Mouse (Mus musculus) frontal cortex, adult (tissue): Measurements from ENCODE around the gene Lifr.
A peak's percentile ranks its signal among the peaks of the same experiment; 100 is the strongest.

Source experiments
- ATAC-seq: cut with Nextera tagmentation; 2 replicates; pipeline ENCODE4 v1.9.2; 2017; ENCODE audit warnings: mild to moderate bottlenecking, moderate library complexity, mixed read lengths; ENCODE audit not compliant: low TSS enrichment

The Lifr gene

DNA sequence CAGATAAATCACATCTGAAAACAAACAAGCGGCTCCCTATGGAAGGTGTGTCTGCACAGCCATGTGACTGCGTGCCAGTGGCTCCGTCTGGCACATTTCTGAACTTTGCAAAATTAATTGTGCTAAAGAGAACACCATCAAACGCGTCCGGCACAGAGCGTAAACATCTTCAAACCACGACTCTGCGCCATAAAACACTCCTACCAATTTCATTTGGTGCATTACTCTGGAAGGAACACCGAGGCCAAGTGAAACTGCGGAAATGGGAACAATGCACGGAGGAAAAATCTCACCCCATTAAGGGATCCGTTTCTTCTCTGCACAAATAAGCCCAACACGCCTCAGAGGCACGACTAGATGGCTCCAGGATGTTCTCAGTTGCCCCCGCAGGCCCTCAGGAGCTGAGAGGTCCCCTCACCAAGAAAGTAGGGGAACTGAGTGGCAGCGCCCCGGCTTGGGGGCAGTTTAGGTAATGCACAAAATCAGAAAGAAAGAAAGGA, 38.3 kb downstream of the Lifr start:
- ATAC-seq = peak; percentile 25

DNA sequence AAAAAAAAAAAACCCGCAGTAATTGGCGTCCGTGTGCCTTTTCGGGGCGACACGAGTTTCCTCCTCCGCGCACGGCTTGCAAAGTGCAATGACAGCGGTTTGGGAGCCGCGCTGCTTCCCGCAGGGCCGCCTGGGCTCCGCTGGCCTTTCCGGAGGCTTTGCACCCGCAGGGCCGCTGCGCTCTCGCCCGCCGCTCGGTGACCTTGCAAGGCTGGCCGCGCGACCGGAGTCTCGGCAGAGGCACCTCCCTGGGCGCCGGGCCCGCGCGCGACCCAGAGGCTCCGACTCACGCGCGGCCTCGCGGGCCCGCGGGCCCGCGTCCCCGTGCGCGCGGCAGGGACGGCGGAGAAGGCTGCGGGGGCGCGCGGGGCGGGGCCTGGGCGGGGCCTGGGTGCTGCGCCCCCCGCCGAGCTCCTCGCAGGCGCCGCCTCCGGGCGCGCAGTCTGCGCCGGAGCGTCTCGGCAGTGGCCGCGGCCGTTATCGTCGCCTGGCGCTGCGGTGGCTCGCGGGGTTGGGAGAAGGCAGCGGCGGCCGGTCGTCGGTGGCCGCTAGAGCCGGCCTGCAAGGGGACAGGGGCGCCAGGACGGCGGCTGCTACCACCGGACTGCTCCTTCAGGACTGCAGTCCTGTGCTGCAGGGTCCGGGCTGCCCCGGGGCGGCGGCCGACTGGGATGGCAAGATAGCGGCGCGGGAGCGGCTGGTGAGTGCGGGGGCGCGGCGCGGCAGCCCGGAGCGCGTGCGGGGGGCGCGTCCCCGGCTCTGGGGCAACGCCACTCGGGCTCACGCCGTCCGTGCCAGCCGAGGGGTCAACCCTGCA, 38.9 kb downstream of the Lifr start:
- peak; percentile 76 for ATAC-seq

DNA sequence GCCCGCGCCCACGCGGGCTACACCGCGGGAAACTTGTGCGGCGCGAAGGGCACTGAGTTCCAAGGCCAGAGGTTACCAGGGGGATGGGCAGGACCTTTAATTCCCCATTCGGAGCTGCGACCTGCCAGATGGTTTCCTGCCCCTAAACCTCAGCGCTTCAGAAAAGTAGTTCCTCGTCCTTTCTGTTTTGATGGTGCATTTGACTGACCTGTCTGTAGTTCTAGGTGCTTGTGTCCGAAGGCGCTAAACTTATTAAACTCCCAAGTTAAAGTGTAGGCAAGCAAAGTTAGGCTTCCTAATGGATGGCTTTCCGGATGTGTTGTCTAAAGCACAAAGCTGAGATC, 39.5 kb downstream of the Lifr start:
- ATAC-seq = no peak

DNA sequence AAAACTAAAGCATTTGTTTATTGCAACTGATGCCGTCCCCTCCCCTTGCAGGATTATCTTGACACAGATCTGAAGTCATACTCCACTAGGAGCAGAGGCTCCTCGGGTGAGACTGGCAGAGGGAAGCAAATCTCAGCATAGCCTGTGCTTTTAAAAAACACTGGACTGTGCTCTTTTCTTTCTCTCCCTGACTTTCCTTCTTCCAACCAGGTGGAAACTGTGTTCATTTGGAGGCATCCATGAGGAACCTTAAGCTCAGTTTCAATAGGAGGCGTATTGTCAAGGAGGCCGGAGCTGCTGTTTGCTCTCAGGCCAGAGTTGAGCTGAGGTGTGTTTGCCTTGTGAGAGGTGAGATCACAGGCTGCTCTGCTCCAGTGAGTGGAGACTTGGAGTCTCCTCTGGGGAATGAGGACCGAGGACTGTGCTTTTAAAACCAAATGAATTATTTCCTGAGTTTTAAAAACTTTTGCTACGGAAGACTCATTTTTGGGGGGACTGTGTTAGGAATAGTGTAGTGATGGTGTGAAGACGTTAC, 40.3 kb downstream of the Lifr start:
- ATAC-seq = no peak

DNA sequence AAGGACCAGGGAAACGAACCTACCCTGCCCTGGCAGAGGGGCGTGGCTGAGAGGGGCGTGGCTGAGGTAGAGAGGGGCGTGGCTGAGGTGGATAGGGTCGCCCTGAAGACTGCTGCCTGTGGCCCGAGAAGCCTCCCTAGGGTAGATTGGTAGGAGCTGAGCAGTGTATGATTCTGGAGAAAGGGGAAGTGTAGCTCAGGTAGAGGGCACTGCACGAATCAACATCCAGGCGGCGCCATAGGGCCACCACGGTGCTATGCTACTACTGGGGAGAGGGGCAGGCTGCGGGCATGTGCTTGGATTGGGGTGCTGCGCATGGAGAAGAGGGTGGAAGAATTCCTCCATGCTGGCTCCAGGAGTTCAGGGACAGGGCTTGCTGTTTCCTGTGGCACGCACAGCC, 42.3 kb downstream of the Lifr start:
- ATAC-seq = no peak

DNA sequence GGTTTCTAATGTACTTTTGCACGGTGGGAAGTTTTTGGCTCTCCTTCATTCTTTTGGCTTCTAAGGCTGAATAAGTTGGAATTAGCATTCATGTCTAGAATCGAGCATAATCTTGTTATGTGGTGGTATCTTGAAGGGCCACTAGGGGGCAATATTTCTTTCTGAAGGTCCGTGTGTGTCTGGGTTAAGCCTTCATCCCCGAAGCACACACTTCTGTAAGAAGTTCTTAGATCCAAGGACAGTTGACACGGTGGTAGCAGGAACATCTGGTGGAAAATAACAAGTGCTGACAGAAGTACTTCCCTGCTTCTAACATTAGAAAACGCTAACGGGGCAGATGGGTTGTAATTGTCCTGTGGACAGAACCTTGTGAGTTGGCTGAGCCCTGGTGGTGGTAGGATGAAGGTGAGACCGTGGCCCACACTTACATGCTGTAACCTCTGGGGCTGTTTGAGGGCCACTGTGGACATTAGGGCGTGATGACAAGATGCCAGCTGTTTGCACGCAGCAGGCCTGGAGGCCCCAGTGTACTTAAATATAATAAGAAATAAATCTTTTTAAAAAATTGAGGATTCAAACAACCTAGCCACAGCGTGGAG, 44.1 kb downstream of the Lifr start:
- ATAC-seq = peak; percentile 42; the same call in 1 of the 2 replicates

DNA sequence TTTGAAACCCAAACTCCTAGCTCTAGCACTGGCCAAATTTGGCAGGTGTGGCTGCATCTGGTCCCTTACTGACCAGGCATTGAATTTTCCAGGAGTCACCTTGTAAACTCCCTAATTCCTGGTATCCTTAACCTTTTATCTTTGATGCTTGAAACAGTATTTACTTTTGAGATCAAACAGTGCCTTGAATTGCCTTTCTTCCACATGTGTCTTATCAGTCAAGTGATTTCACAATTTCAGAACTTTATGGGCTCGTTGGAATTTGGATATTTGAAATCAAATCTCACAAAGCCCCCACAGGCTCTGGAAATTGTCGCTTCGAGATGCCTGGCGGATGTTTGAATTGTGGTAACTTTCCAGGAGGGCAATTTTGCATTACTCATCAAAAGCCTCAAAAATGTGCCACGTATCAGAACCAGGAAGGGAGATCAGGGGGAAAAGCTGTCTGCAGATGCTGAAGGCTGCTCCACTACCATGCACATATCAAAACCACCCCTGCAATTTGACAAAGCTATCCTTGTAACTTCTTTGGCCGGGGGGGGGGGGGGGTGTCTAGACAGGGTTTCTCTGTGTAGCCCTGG, 45.7 kb downstream of the Lifr start:
- ATAC-seq = no peak

DNA sequence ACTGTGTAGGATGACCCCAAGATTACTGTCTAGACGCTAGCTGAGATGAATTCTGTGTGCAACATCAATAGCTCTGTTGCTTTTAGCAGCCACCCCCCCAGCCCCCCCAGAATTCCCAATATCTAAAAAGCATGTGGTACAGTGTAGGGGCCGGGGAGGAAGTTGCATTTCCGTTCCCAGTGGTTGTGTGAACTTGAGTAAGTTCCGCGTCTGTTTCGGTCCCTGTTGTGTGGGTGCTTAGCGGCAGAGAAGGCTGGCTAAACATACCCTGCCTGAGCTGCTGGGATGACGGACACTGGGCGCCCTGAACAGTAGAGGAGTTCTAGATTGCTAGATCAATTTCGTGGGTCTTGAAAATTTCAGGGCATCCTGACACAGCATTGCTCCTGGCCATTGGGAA, 46.5 kb downstream of the Lifr start:
- ATAC-seq = no peak; the same call in 1 of the 2 replicates

DNA sequence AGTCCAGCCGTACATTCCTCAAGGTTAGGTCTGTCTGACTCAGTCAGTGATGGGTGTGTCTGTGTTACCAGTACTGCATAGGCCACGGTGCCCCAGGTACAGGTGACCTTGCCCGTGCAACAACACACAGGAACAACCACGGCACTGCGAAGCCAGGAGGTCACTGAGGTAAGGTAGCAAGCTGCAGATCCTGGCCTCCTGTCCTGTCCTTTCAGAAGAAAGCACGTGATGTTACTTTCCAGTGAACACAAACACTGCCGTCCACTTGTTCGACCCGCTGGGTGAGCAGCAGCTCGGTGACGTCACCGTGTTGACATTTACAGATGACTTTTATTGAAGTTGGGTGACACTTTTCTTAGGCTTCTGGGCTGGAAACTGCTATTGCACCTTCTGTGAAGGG, 47.2 kb downstream of the Lifr start:
- no peak for ATAC-seq

DNA sequence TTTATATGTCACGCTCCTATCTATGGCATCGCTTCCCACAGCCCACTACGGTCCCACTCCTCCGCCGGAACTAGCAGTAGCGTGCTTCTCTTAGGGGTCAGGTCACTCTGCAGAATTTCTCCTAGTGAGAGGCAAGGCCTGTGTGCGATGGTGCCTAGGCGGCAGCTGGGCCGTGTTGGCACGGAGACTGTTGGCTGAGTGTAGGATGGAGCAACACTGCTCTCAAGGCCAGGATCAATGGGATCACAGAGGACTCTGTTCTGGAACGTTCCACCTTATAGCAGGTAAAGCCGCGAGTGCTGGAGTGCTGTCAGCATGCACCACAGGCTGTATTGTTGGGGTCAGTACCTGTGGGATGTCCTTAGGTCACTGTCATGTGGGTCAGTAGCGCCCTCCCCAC, 48.1 kb downstream of the Lifr start:
- no peak for ATAC-seq

DNA sequence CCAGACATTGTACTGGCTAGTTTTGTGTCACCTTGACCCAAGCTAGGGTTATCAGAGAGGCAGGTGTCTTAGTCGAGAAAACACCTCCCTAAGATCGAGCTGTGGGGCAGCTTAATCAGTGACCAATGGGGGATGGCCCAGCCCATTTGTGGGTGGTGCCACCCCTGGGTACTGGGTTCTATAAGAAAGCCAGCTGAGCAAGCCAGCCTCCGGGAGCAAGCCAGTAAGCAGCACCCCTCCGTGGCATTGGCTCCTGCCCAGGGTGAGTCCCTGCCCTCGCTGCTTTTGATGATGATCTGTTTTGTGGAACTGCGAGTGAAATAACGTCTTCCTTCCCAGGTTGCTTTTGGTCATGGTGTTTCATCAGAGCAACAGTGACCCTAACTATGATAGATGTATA, 49.9 kb downstream of the Lifr start:
- ATAC-seq = no peak

DNA sequence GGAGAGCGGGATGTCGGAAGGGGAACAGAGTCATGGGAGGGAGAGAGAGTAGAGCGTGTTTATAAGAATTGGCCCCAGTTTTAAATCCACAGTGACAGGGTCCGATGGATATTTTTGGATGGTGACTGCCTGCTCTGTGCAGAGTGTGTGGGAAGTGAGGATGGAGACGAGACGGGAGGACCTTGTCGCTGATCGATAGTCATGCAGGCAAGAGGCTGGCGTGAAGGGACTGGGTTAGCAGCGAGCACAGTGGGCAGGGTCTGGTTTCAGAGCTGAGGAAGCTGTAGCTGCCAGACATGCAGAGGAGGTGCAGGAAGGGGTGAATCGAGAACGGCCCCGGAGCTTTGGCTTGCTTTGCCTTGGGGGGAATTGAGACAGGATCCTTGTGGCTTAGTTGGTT, 50.8 kb downstream of the Lifr start:
- ATAC-seq = peak; percentile 53

DNA sequence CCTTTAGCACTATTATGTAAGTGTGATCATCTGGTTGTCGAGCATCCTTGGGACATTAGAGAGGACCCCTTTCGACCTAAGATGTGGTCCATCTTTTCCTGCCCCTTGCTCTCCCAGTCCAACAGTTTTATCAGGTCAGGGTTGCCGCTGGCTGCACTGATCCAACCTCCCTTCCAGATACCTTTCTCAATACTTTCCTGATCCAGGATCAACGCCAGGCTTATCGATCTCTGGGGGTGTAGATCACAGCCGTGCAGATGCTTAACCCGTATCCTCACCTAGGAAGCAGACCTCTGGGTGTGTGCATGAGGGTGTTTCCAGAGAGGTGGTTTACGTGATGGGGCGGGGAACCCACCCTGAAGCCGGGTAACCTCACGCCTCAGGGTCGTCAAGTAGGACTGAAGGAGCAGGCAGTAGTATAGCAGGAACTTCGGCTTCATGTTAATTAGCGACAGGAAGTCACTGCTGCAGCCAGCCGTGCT, 53.3 kb downstream of the Lifr start:
- ATAC-seq = no peak

DNA sequence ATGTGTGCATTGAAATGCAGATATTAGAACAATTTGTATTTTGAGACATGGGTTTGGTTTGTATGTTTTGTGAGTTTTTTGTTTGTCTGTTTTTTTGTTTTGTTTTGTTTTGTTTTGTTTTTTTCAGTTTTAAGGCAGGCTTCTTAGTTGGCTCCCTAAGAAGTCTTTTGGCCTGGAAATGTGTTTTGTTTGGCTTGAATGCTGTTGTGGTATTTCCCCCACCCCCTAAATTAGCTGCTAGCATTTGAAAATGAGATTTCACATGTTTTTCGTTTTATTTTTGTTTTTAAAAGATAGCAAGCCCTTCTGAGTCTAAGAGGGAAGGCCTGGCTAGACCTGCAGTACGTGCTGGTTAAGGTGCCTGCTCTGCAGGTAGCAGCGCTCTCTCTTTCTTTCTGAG, 54.1 kb downstream of the Lifr start:
- no peak for ATAC-seq

DNA sequence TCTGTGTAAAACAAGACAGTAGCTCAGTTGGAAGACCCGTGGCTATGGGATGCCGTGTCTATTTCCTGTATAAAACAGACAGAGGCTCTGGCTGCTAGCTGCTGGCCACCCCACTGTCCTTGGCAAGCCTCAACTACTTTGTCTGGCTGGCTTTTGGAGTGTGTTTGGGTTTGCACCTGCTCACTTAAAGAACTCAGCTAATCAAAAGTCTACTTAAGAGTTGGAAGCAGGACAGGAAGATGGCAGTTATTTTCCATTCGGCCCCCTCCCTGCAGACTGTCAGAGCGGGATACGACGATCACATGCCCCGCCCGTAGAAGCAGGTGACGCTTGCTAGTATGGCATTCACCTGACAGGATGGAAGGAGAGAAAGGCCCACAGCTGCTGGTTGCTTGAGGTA, 54.5 kb downstream of the Lifr start:
- ATAC-seq = no peak

DNA sequence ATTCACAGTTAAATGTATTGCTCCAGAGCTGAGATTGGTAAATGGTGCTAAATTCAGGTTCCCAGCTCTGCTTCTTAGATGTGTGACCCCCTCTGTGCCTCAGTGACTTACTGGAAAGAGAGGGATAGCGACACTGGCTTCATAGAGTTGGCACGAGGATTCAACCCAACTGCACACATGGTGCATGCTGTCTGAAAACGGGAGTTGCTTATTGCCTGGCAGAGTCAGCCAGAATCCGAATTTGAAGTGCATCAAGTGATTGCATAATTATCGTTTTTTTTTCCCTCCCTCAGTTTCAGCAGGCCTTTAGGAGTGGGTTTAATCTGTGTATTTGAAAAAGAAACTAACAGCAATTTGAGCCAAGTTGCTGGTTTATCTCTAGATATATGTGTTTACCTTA, 55.1 kb downstream of the Lifr start:
- peak; percentile 38; the same call in 1 of the 2 replicates for ATAC-seq

DNA sequence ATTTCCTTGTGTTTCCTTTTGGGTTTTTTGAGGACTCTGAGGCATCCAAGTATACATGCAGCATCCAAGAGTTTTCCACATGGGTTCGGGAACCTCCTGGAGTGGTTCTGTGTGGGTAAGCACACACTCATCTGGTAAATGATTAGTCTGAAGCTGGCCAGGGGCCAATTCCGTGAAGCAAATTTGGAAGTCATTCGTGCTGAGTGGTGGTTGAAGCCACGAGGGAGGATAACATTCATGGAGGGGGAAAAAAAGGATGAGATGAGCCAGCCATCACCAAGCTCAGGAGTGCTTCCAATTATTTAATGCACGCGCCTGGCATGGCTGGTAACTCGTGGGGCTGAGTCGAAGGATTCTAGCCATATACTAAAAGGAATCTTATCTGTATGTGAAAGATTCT, 56.1 kb downstream of the Lifr start:
- ATAC-seq = peak; percentile 32

DNA sequence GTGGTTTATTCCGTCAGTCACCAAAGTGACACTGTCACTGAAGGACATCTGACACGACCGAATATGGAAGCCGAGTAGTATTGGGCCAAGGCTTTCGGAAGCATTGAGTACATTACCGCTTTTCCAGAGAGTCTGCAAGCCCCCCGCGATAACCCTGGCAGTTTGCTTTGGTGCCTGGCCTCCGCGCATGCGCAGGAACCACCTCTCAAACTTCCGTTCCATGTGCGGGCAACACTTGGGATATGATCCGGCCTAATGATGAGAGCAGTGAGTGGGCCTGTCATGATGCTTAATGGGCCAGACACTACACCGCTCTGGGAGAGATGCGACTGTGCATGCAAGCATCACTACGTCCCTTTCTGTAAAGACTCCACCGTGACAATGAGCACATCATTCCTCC, 59.4 kb downstream of the Lifr start:
- ATAC-seq = no peak

DNA sequence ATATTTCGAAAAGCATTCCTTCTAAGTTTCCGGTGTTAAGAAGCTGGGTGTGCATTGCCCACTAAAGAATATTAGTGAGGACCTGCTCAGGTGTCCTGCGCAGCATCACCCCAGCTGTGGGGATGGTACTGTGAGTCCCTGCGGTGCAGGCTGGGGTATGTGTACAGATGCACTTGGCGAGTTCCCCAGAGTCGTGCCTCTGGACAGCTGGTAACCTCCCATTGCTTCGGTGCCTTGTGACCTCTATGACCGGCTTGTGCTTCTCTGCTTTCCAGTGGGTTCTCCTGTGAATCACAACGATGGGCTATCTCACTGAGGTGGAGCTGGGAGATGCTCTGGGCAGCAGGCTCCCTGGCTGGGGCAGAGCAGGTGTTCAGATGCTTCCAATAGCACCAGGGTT, 60.2 kb downstream of the Lifr start:
- ATAC-seq = no peak

DNA sequence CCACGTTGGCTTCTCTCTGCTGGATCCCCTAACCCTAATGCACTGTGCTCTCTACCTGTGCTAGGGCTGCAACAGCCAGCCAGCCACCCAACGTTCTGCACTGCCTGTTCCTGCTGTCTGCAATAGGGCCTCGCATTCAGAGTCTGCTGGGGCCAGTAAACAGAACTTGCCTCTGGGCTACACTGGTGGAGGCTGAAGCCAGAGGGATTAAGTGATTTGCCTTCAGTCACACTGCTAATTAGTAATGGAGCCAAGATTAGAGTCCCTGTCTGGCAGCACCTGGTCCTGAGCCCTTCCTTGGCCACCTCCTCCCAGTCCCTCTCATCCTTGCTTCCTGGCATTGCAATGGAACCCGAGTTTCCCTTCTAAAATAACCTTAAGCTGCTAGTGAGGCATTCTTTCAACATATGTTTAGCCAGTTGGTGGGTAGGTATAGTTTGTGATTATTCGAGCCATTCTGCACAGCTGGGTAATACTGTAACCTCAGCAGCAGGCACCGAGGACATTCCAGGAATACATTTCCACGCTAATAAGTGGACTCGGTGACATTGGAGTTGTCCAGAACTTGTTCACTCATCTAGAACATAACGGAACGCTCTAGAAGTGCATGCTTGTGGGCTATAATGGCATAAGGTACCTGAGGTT, 61.8 kb downstream of the Lifr start:
- ATAC-seq = no peak

DNA sequence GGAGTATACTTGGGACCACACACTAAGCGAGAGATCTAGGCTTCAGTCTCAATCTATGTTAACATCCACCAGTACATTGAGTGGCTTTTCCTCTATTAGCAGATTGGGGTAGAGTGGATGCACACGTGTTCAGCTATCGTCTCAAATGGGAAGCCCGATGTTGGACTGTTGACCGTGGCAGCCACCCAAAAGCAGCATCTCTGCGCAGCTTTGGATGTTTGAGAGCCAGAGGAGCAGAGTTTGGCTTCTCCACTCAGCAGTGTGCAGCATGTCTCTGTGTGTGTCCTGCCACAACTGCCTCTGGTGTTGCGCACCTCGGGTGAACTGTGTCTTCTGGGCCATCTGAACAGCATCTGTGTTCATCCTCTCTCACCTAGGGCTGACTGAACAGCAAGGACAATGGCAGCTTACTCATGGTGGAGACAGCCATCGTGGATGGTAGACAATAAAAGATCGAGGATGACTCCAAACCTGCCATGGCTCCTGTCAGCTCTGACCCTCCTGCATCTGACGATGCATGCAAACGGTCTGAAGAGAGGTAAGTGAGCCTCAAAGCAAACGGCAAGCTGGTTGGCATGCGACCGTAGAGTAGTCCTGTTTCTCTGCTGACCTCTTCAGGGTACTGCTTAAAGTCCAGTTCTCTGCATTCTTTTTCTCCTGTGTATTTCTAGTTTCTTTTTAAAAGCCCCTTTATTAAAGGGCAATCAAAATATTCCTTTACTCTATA, 63.8 kb downstream of the Lifr start:
- ATAC-seq = 0 out of 2 replicates have a peak, but pooled peaks have one; percentile 8

DNA sequence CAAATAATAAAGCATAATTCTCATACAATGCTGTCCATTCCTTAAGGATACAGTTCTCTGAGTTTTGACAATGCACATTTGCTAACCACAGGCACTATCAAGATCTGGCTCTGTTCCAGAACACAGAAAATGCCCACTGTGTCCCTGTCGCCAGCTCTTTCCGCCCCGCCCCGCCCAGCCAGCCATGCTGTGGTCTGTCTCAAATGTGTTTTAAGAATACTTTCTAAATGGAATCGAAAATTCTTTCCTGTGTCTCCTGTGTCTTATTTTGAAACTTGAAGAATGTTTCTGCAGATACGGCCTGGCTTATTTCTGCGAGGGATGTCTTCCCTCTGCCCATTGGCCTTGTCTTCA, 64.3 kb downstream of the Lifr start:
- ATAC-seq = no peak
